Mouse (Mus musculus): ENCODE data around the gene Gart. TPM values are rescaled to one million over a fixed set of nuclear protein-coding genes. Genes with fewer than 3 reads are reported as not detected.

Gene Gart
- total and polyA plus RNA-seq, 3 experiments: 94.0 to 509 (median 417) TPM

DNA sequence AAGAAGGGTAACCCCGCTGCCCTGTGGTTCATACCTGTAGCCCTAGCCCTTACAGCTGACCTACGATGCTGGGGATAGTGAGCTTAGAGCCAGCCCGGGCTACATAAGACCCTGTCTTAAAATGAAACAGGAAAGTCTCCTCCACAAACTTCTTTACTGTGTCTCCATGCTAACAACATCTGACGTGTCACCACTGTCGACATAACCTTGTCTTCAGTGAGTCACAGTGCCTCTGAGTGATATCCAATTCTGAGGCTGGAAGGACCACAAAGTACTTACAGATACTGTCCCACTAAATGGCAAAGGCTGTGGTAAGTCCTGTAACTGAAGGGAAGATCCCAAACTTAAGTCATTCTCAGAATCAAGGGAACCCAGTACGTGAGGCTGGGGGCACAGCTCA lies 60.5 kb downstream of the Gart start:
- no peaks in the 10 kb centered on the region for H3K79me2 ChIP-seq (ENCODE audit: control insufficient read depth, insufficient read depth, low read length, poor library complexity)
- H3K27ac ChIP-seq (ENCODE audit: control insufficient read depth, low read depth, low read length): no peak overlapping the region
- TF ChIP-seq BHLHE40 (IDR thresholded peaks at IDR 0.05; ENCODE audit: borderline replicate concordance, low read depth, low read length) (no peak), NRF1 (IDR thresholded peaks at IDR 0.05; ENCODE audit: insufficient read depth, low read depth, low read length, poor library complexity, severe bottlenecking) (no peak), MYC (IDR thresholded peaks at IDR 0.05; ENCODE audit: low read depth, low read length) (no peak), JUND (IDR thresholded peaks at IDR 0.05; ENCODE audit: low read depth, low read length) (no peak), CHD1 (IDR thresholded peaks at IDR 0.05; ENCODE audit: low read depth, low read length) (no peak), CTCF (IDR thresholded peaks at IDR 0.05 in 2 of 3, conservative IDR thresholded peaks at IDR 0.05 in 1 of 3; ENCODE audit: control insufficient read depth in 1 of 3, insufficient read depth in 1 of 3, low read depth in 2 of 3, low read length in 3 of 3, poor library complexity in 1 of 3, severe bottlenecking in 1 of 3) (no peak), GATA1 (IDR thresholded peaks at IDR 0.05; ENCODE audit: low read depth, low read length) (no peak), KAT2A (conservative IDR thresholded peaks at IDR 0.05; ENCODE audit: low read depth, low read length) (no peak), USF1 (IDR thresholded peaks at IDR 0.05; ENCODE audit: low read depth, low read length) (no peak), RAD21 (IDR thresholded peaks at IDR 0.05; ENCODE audit: low read depth, low read length) (no peak), TCF12 (IDR thresholded peaks at IDR 0.05; ENCODE audit: low read depth, low read length) (no peak), MXI1 (IDR thresholded peaks at IDR 0.05; ENCODE audit: low read depth, low read length) (no peak)
- no peaks in the 10 kb centered on the region for H3K36me3 ChIP-seq (ENCODE audit: control insufficient read depth in 1 of 2, insufficient read depth in 2 of 2, low read length in 2 of 2)
- H3K9me3 ChIP-seq (replicated peaks; ENCODE audit: insufficient read depth, low read length): no peaks in the 10 kb centered on the region
- no peaks in the 10 kb centered on the region for H3K27me3 ChIP-seq (ENCODE audit: control insufficient read depth in 1 of 2, insufficient read depth in 2 of 2, low read length in 2 of 2)
- H3K9ac ChIP-seq (ENCODE audit: control insufficient read depth, low read depth, low read length, poor library complexity, severe bottlenecking): no peak overlapping the region
- no peak overlapping the region for H3K4me3 ChIP-seq (ENCODE audit: control insufficient read depth in 1 of 2, insufficient read depth in 1 of 2, low read depth in 2 of 2, low read length in 2 of 2)
- no peak for DNase-seq (ENCODE audit: low read depth, low spot score)
- no peaks in the 10 kb centered on the region for H3K4me1 ChIP-seq (ENCODE audit: control insufficient read depth in 1 of 2, insufficient read depth in 2 of 2, low read length in 2 of 2)

- DNase-seq (ENCODE audit: low read depth, low spot score): no peak
- Histone ChIP-seq H3K9me3 (replicated peaks; ENCODE audit: insufficient read depth, low read length) (no peaks in the 10 kb centered on the region), H3K27me3 (ENCODE audit: control insufficient read depth in 1 of 2, insufficient read depth in 2 of 2, low read length in 2 of 2) (no peaks in the 10 kb centered on the region), H3K27ac (ENCODE audit: control insufficient read depth, low read depth, low read length) (no peak overlapping the region), H3K9ac (ENCODE audit: control insufficient read depth, low read depth, low read length, poor library complexity, severe bottlenecking) (no peak overlapping the region), H3K4me1 (ENCODE audit: control insufficient read depth in 1 of 2, insufficient read depth in 2 of 2, low read length in 2 of 2) (no peaks in the 10 kb centered on the region), H3K4me3 (ENCODE audit: control insufficient read depth in 1 of 2, insufficient read depth in 1 of 2, low read depth in 2 of 2, low read length in 2 of 2) (no peak overlapping the region), H3K36me3 (ENCODE audit: control insufficient read depth in 1 of 2, insufficient read depth in 2 of 2, low read length in 2 of 2) (no peaks in the 10 kb centered on the region), H3K79me2 (ENCODE audit: control insufficient read depth, insufficient read depth, low read length, poor library complexity) (no peaks in the 10 kb centered on the region)
- TF ChIP-seq GATA1 (IDR thresholded peaks at IDR 0.05; ENCODE audit: low read depth, low read length): no peak
- TF ChIP-seq MXI1 (IDR thresholded peaks at IDR 0.05; ENCODE audit: low read depth, low read length): no peak
- no peak for TF ChIP-seq TAL1 (IDR thresholded peaks at IDR 0.05; ENCODE audit: low read length)
- TF ChIP-seq ELF1 (IDR thresholded peaks at IDR 0.05; ENCODE audit: low read depth, low read length): no peak
- TF ChIP-seq EP300 (IDR thresholded peaks at IDR 0.05; ENCODE audit: low read depth in 1 of 2, low read length in 2 of 2): no peak
- no peak for TF ChIP-seq UBTF (IDR thresholded peaks at IDR 0.05; ENCODE audit: borderline replicate concordance, insufficient read depth, low read depth, low read length)
- TF ChIP-seq MYB (IDR thresholded peaks at IDR 0.05; ENCODE audit: low read depth, low read length): no peak
- no peak for TF ChIP-seq TCF12 (IDR thresholded peaks at IDR 0.05; ENCODE audit: low read depth, low read length)
- TF ChIP-seq NRF1 (IDR thresholded peaks at IDR 0.05; ENCODE audit: insufficient read depth, low read depth, low read length, poor library complexity, severe bottlenecking): no peak
- TF ChIP-seq ZC3H11A (IDR thresholded peaks at IDR 0.05; ENCODE audit: low read depth, low read length): no peak
These were observed 61.1 kb downstream of the Gart start for GRCm38 (mm10) chr16:91585617-91586016.
